Mouse (Mus musculus) frontal cortex, postnatal 36 days (tissue): ENCODE measurements at regions not wholly inside any gene's neighbourhood (a gene's known extent, or its start where the extent isn't known, plus 50 kb on each side); places are given as distances from the start of the nearest gene placed in this dataset.

Source experiments
- DNase-seq, 2 experiments: peaks; one replicate each; pipeline ENCODE4 v3.0.0; 2022; ENCODE audit warnings: low spot score in 2 of 2

GRCm38 (mm10) chr6:19755647-19756046, 889.5 kb downstream of the Ankrd7 start:
- no peak for DNase-seq

- peak in 1 of 2 experiments; percentile 2 for DNase-seq
These were observed 899.3 kb downstream of the Ankrd7 start for GRCm38 (mm10) chr6:19765410-19765809.
